ENCODE assay signal across 14 mouse cellular contexts in genomic region chr7:118592146-118592545, GRCm38 (mm10). TPM values are rescaled to one million over a fixed set of nuclear protein-coding genes. Genes with fewer than 3 reads are reported as not detected.
A peak's percentile ranks its signal among the peaks of the same experiment; 100 is the strongest.
DNase-seq lines count a peak whose midpoint lies in the region; ATAC-seq and TF ChIP-seq lines count a peak whose summit lies in the region.
"Had no signal": no experiment of that assay in that cellular context is flagged by ENCODE, and none has a peak within 500 bp of the region (broad histone marks: within the 10 kb centered on the region; RNA-seq: fewer than 3 reads in every experiment).

No protein-coding gene starts in this region.

- peak overlapping the region; percentile 95 for H3K27ac ChIP-seq in forebrain, embryonic 15.5 days (replicated peaks)
- H3K27ac ChIP-seq in midbrain, embryonic 11.5 days (ENCODE audit: low read depth, low read length) = peak overlapping the region; percentile 4; the same call in 1 of the 2 replicates
- H3K27ac ChIP-seq: embryonic facial prominence, embryonic 13.5 days; kidney, postnatal 0 days had no signal

- peaks cover 50% of the 10 kb centered on the region for H3K4me1 ChIP-seq in E14TG2a.4 (replicated peaks; ENCODE audit: low read depth, low read length)
- H3K4me1 ChIP-seq in forebrain, embryonic 15.5 days = peaks cover 43% of the 10 kb centered on the region
- H3K4me1 ChIP-seq in midbrain, embryonic 11.5 days (ENCODE audit: control insufficient read depth, insufficient read depth, low read length) = peaks cover 24% of the 10 kb centered on the region

- TF ChIP-seq CTCF in E14TG2a.4 (conservative IDR thresholded peaks at IDR 0.05; ENCODE audit: low read length) = no peak

- H3K9me3 ChIP-seq in E14TG2a.4 (ENCODE audit: low read length) = peaks cover 10% of the 10 kb centered on the region
- H3K9me3 ChIP-seq in forebrain, embryonic 15.5 days = no peaks in the 10 kb centered on the region
- no peaks in the 10 kb centered on the region for H3K9me3 ChIP-seq in midbrain, embryonic 11.5 days (ENCODE audit: control insufficient read depth, low read length)
- H3K9me3 ChIP-seq: embryonic facial prominence, embryonic 13.5 days had no signal

- H3K9ac ChIP-seq in forebrain, embryonic 15.5 days (replicated peaks) = no peak overlapping the region
- H3K9ac ChIP-seq in midbrain, embryonic 11.5 days (ENCODE audit: low read length) = peak overlapping the region; percentile 33; the same call in 1 of the 2 replicates
- H3K9ac ChIP-seq: embryonic facial prominence, embryonic 13.5 days had no signal

- H3K4me2 ChIP-seq in forebrain, embryonic 15.5 days (replicated peaks) = no peak overlapping the region
- no peak overlapping the region for H3K4me2 ChIP-seq in midbrain, embryonic 11.5 days
- H3K4me2 ChIP-seq: embryonic facial prominence, embryonic 13.5 days; liver, embryonic 11.5 days had no signal

- ATAC-seq in forebrain, embryonic 15.5 days (replicated peaks) = no peak
- ATAC-seq in midbrain, embryonic 11.5 days (ENCODE audit: low FRiP score) = no peak
- ATAC-seq in granulocyte monocyte progenitor cell, adult 5-6 weeks (replicated peaks; ENCODE audit: poor library complexity, severe bottlenecking) = no peak

- peak; percentile 42 for DNase-seq in brain, adult 2 months (ENCODE audit: low read depth, low spot score)
- DNase-seq in midbrain, embryonic 11.5 days (ENCODE audit: low spot score, missing footprints) = no peak
- DNase-seq in urinary bladder, postnatal 25 days (ENCODE audit: low spot score) = no peak
- DNase-seq in testis, postnatal 14 days (ENCODE audit: low spot score) = no peak
- DNase-seq: retina, postnatal 1 day; thymus, adult 18-20 months had no signal

- no peaks in the 10 kb centered on the region for H3K36me3 ChIP-seq in E14TG2a.4 (ENCODE audit: insufficient read depth, low read length)
- H3K36me3 ChIP-seq in forebrain, embryonic 15.5 days = no peaks in the 10 kb centered on the region
- H3K36me3 ChIP-seq in midbrain, embryonic 11.5 days (ENCODE audit: control insufficient read depth, insufficient read depth, low read length) = no peaks in the 10 kb centered on the region
- H3K36me3 ChIP-seq: embryonic facial prominence, embryonic 13.5 days had no signal

- H3K4me3 ChIP-seq in E14TG2a.4 (replicated peaks; ENCODE audit: low read length) = peak overlapping the region; percentile 66
- no peak overlapping the region for H3K4me3 ChIP-seq in forebrain, embryonic 15.5 days
- no peak overlapping the region for H3K4me3 ChIP-seq in midbrain, embryonic 11.5 days (ENCODE audit: low read depth, low read length)
- H3K4me3 ChIP-seq: embryonic facial prominence, embryonic 13.5 days; megakaryocyte, embryonic 14.5 days had no signal

- WGBS in forebrain, embryonic 15.5 days = 40% methylated on average over 6 of the region's 6 CpGs
- 44% methylated on average over 6 of the region's 6 CpGs for WGBS in midbrain, embryonic 11.5 days

- H3K27me3 ChIP-seq in E14TG2a.4 (ENCODE audit: insufficient read depth, low read length) = peaks cover 10% of the 10 kb centered on the region; the same call in 1 of the 2 replicates
- no peaks in the 10 kb centered on the region for H3K27me3 ChIP-seq in forebrain, embryonic 15.5 days
- no peaks in the 10 kb centered on the region; the same call in 1 of the 2 replicates for H3K27me3 ChIP-seq in midbrain, embryonic 11.5 days (ENCODE audit: control insufficient read depth, insufficient read depth, low read length)

RNA-seq across cellular contexts. Expression of gene Tmc5, which starts 5.0 kb away (rescaled TPM):
- 0.27 and 0.32 TPM in 2 replicates for polyA plus RNA-seq in forebrain, embryonic 15.5 days (2015; fragmentation: Nextera tagmentation; extraction: Ambion mirVana)
- polyA plus RNA-seq in midbrain, embryonic 11.5 days (2014; fragmentation: Nextera tagmentation; extraction: Ambion mirVana) = 0.14 and 0.19 TPM in 2 replicates
- total RNA-seq in granulocyte monocyte progenitor cell, adult 5-6 weeks (2014; fragmentation: Nextera tagmentation) = not detected in 2 replicates
- total RNA-seq in granulocyte monocyte progenitor cell, adult 5-6 weeks (2017) = not detected in 2 replicates
- total RNA-seq: MEL had no signal
- polyA plus RNA-seq: liver, embryonic 11.5 days had no signal

RNA-seq across cellular contexts. Expression of gene Tmc7, which starts 7.6 kb away (rescaled TPM):
- polyA plus RNA-seq in forebrain, embryonic 15.5 days (2015; fragmentation: Nextera tagmentation; extraction: Ambion mirVana) = 7.8 TPM in 2 replicates
- polyA plus RNA-seq in midbrain, embryonic 11.5 days (2014; fragmentation: Nextera tagmentation; extraction: Ambion mirVana) = 9.8 and 10.3 TPM in 2 replicates
- 0.37 and 0.62 TPM in 2 replicates for total RNA-seq in granulocyte monocyte progenitor cell, adult 5-6 weeks (2014; fragmentation: Nextera tagmentation)
- total RNA-seq in granulocyte monocyte progenitor cell, adult 5-6 weeks (2017) = 0.10 TPM in 1 of 2 replicates, not detected in the other
- total RNA-seq: MEL had no signal

RNA-seq across cellular contexts. Expression of gene Coq7, which starts 59.0 kb away (rescaled TPM):
- 79.1 and 85.4 TPM in 2 replicates for polyA plus RNA-seq in forebrain, embryonic 15.5 days (2015; fragmentation: Nextera tagmentation; extraction: Ambion mirVana)
- polyA plus RNA-seq in midbrain, embryonic 11.5 days (2014; fragmentation: Nextera tagmentation; extraction: Ambion mirVana) = 99.6 and 111 TPM in 2 replicates
- 30.7 and 37.8 TPM in 2 replicates for total RNA-seq in granulocyte monocyte progenitor cell, adult 5-6 weeks (2014; fragmentation: Nextera tagmentation)
- 20.7 and 31.4 TPM in 2 replicates for total RNA-seq in granulocyte monocyte progenitor cell, adult 5-6 weeks (2017)
